Mouse (Mus musculus) hindbrain, embryonic 15.5 days (tissue): ENCODE results near the gene Xxylt1. TPM values are rescaled to one million over a fixed set of nuclear protein-coding genes. Genes with fewer than 3 reads are reported as not detected.
A peak's percentile ranks its signal among the peaks of the same experiment; 100 is the strongest.

Experiments used
- ATAC-seq: fragments of 200-750 bp; cut with Nextera tagmentation; 2 replicates; pipeline ENCODE4 v1.8.0; 2017; ENCODE audit warnings: low read depth, moderate number of reproducible peaks, moderate TSS enrichment; ENCODE audit not compliant: low FRiP score
- H3K27ac ChIP-seq: fragments of 300-500 bp; sonication (generic); replicated peaks from 2 replicates; pipeline ENCODE4 v1.5.1; 2015; ENCODE audit warnings: mild to moderate bottlenecking, inconsistent platforms
- H3K27me3 ChIP-seq: fragments of 300-500 bp; sonication (generic); 2 replicates; pipeline ENCODE4 v1.6.1; 2015; ENCODE audit warnings: control low read depth, inconsistent platforms
- H3K36me3 ChIP-seq: fragments of 300-500 bp; sonication (generic); 2 replicates; pipeline ENCODE4 v1.6.1; 2015; ENCODE audit warnings: control low read depth, inconsistent platforms
- H3K4me1 ChIP-seq: fragments of 300-500 bp; sonication (generic); replicated peaks from 2 replicates; pipeline ENCODE4 v1.6.1; 2015; ENCODE audit warnings: control low read depth, inconsistent platforms
- H3K4me2 ChIP-seq: fragments of 300-500 bp; sonication (generic); 2 replicates; pipeline ENCODE4 v1.6.1; 2015; ENCODE audit warnings: moderate library complexity, mild to moderate bottlenecking, inconsistent platforms
- H3K4me3 ChIP-seq: fragments of 300-500 bp; sonication (generic); 2 replicates; pipeline ENCODE4 v1.5.1; 2015; ENCODE audit warnings: mild to moderate bottlenecking, inconsistent platforms
- H3K9ac ChIP-seq: fragments of 300-500 bp; sonication (generic); 2 replicates; pipeline ENCODE4 v1.6.1; 2015; ENCODE audit warnings: inconsistent platforms
- H3K9me3 ChIP-seq: fragments of 300-500 bp; sonication (generic); 2 replicates; pipeline ENCODE4 v1.6.1; 2016; ENCODE audit warnings: control low read depth, inconsistent platforms
- WGBS: fragments of 180-500 bp; shearing (Covaris S2); methylation state at CpG from one replicate; pipeline ENCODE4 v1.1.7; 2015; 5-methylcytosine and 5-hydroxymethylcytosine counted together
- polyA plus RNA-seq: library from polyadenylated mRNA; unstranded; fragments of >200 nt; fragmentation: Nextera tagmentation; extraction: Ambion mirVana; gene quantifications from 2 replicates; pipeline ENCODE4 v1.2.1, GENCODE M21; 2015

The Xxylt1 gene
- polyA plus RNA-seq, 1 experiment from 2014 or later, result 17.3 TPM

- H3K27ac ChIP-seq, result no peak overlapping the region
- no peaks in the 10 kb centered on the region for H3K27me3 ChIP-seq
- H3K9me3 ChIP-seq, result no peaks in the 10 kb centered on the region
- H3K36me3 ChIP-seq, result no peaks in the 10 kb centered on the region
- no peak overlapping the region for H3K4me2 ChIP-seq
- 84% methylated on average over 10 of the region's 10 CpGs for WGBS
- H3K4me1 ChIP-seq, result peaks cover 37% of the 10 kb centered on the region
- ATAC-seq, result no peak
- no peak overlapping the region for H3K4me3 ChIP-seq
- H3K9ac ChIP-seq, result no peak overlapping the region
These were observed 99.9 kb downstream of the Xxylt1 start for GRCm38 (mm10) chr16:30981345-30981744.

GRCm38 (mm10) chr16:30979905-30980304, 101.3 kb downstream of the Xxylt1 start:
- Histone ChIP-seq H3K36me3 (no peaks in the 10 kb centered on the region), H3K27me3 (no peaks in the 10 kb centered on the region), H3K4me2 (no peak overlapping the region), H3K9ac (no peak overlapping the region), H3K4me1 (peaks cover 27% of the 10 kb centered on the region), H3K27ac (no peak overlapping the region), H3K9me3 (no peaks in the 10 kb centered on the region), H3K4me3 (no peak overlapping the region)
- WGBS, result 87% methylated on average over 11 of the region's 11 CpGs
- ATAC-seq, result no peak

GRCm38 (mm10) chr16:30977728-30978127, 103.5 kb downstream of the Xxylt1 start:
- no peaks in the 10 kb centered on the region for H3K27me3 ChIP-seq
- no peak overlapping the region for H3K4me3 ChIP-seq
- H3K9ac ChIP-seq, result no peak overlapping the region
- H3K9me3 ChIP-seq, result no peaks in the 10 kb centered on the region
- peaks cover 26% of the 10 kb centered on the region for H3K4me1 ChIP-seq
- no peak for ATAC-seq
- 57% methylated on average over 6 of the region's 6 CpGs for WGBS
- H3K4me2 ChIP-seq, result no peak overlapping the region
- no peaks in the 10 kb centered on the region for H3K36me3 ChIP-seq
- H3K27ac ChIP-seq, result no peak overlapping the region

- peak; percentile 91 for ATAC-seq
- H3K36me3 ChIP-seq, result no peaks in the 10 kb centered on the region
- H3K27ac ChIP-seq, result no peak overlapping the region
- H3K4me2 ChIP-seq, result no peak overlapping the region
- WGBS, result 0% methylated on average over 3 of the region's 3 CpGs
- H3K4me1 ChIP-seq, result peaks cover 26% of the 10 kb centered on the region
- no peaks in the 10 kb centered on the region for H3K27me3 ChIP-seq
- H3K9ac ChIP-seq, result no peak overlapping the region
- no peaks in the 10 kb centered on the region for H3K9me3 ChIP-seq
- H3K4me3 ChIP-seq, result no peak overlapping the region
These were observed 104.0 kb downstream of the Xxylt1 start for GRCm38 (mm10) chr16:30977186-30977585.

GRCm38 (mm10) chr16:30974549-30974948, 106.7 kb downstream of the Xxylt1 start:
- H3K36me3 ChIP-seq, result no peaks in the 10 kb centered on the region
- no peak for ATAC-seq
- no peak overlapping the region for H3K27ac ChIP-seq
- WGBS, result 89% methylated on average over 12 of the region's 12 CpGs
- no peaks in the 10 kb centered on the region for H3K27me3 ChIP-seq
- peaks cover 28% of the 10 kb centered on the region for H3K4me1 ChIP-seq
- H3K9ac ChIP-seq, result no peak overlapping the region
- H3K4me3 ChIP-seq, result no peak overlapping the region
- no peak overlapping the region for H3K4me2 ChIP-seq
- no peaks in the 10 kb centered on the region for H3K9me3 ChIP-seq

- Histone ChIP-seq H3K27ac (no peak overlapping the region), H3K27me3 (no peaks in the 10 kb centered on the region), H3K4me1 (peaks cover 36% of the 10 kb centered on the region), H3K9me3 (no peaks in the 10 kb centered on the region), H3K4me3 (no peak overlapping the region), H3K4me2 (no peak overlapping the region), H3K9ac (no peak overlapping the region), H3K36me3 (no peaks in the 10 kb centered on the region)
- no peak for ATAC-seq
- 35% methylated on average over 6 of the region's 6 CpGs for WGBS
These were observed 107.8 kb downstream of the Xxylt1 start for GRCm38 (mm10) chr16:30973416-30973815.

GRCm38 (mm10) chr16:30971950-30972541, 109.2 kb downstream of the Xxylt1 start:
- Histone ChIP-seq H3K9me3 (no peaks in the 10 kb centered on the region), H3K4me1 (peaks cover 26% of the 10 kb centered on the region), H3K36me3 (no peaks in the 10 kb centered on the region), H3K27me3 (no peaks in the 10 kb centered on the region), H3K4me2 (no peak overlapping the region), H3K9ac (no peak overlapping the region), H3K4me3 (no peak overlapping the region), H3K27ac (no peak overlapping the region)
- no peak for ATAC-seq
- 86% methylated on average over 18 of the region's 18 CpGs for WGBS

- Histone ChIP-seq H3K4me3 (no peak overlapping the region), H3K27me3 (no peaks in the 10 kb centered on the region), H3K4me1 (peaks cover 20% of the 10 kb centered on the region), H3K4me2 (no peak overlapping the region), H3K36me3 (no peaks in the 10 kb centered on the region), H3K9me3 (no peaks in the 10 kb centered on the region), H3K27ac (no peak overlapping the region), H3K9ac (no peak overlapping the region)
- 0 out of 2 replicates have a peak, but pooled peaks have one; percentile 33 for ATAC-seq
- WGBS, result 62% methylated on average over 18 of the region's 18 CpGs
These were observed 111.8 kb downstream of the Xxylt1 start for GRCm38 (mm10) chr16:30969266-30970064.

GRCm38 (mm10) chr16:30968402-30969151, 112.7 kb downstream of the Xxylt1 start:
- no peak overlapping the region for H3K27ac ChIP-seq
- H3K9me3 ChIP-seq, result no peaks in the 10 kb centered on the region
- H3K36me3 ChIP-seq, result no peaks in the 10 kb centered on the region
- no peak overlapping the region for H3K9ac ChIP-seq
- WGBS, result 88% methylated on average over 7 of the region's 7 CpGs
- ATAC-seq, result no peak
- H3K27me3 ChIP-seq, result no peaks in the 10 kb centered on the region
- no peak overlapping the region for H3K4me3 ChIP-seq
- H3K4me1 ChIP-seq, result peaks cover 18% of the 10 kb centered on the region
- no peak overlapping the region for H3K4me2 ChIP-seq

GRCm38 (mm10) chr16:30966684-30967083, 114.5 kb downstream of the Xxylt1 start:
- ATAC-seq, result no peak
- 65% methylated on average over 5 of the region's 5 CpGs for WGBS
- no peaks in the 10 kb centered on the region for H3K9me3 ChIP-seq

GRCm38 (mm10) chr16:30964891-30965290, 116.3 kb downstream of the Xxylt1 start:
- no peak overlapping the region for H3K4me3 ChIP-seq
- no peak overlapping the region for H3K27ac ChIP-seq
- no peaks in the 10 kb centered on the region for H3K36me3 ChIP-seq
- ATAC-seq, result no peak
- no peaks in the 10 kb centered on the region for H3K27me3 ChIP-seq
- H3K4me1 ChIP-seq, result peaks cover 9% of the 10 kb centered on the region; the same call in 1 of the 2 replicates
- H3K9me3 ChIP-seq, result no peaks in the 10 kb centered on the region
- 76% methylated on average over 7 of the region's 7 CpGs for WGBS
- no peak overlapping the region for H3K9ac ChIP-seq
- no peak overlapping the region for H3K4me2 ChIP-seq

More at GRCm38 (mm10) chr16:30966684-30967083, 114.5 kb downstream of the Xxylt1 start:
- H3K36me3 ChIP-seq, result no peaks in the 10 kb centered on the region
- no peak overlapping the region for H3K4me3 ChIP-seq
- H3K4me1 ChIP-seq, result peaks cover 9% of the 10 kb centered on the region; the same call in 1 of the 2 replicates
- H3K4me2 ChIP-seq, result no peak overlapping the region
- H3K27ac ChIP-seq, result no peak overlapping the region
- H3K9ac ChIP-seq, result no peak overlapping the region
- no peaks in the 10 kb centered on the region for H3K27me3 ChIP-seq

- Histone ChIP-seq H3K27me3 (no peaks in the 10 kb centered on the region), H3K9me3 (no peaks in the 10 kb centered on the region), H3K4me3 (no peak overlapping the region), H3K27ac (no peak overlapping the region), H3K4me2 (no peak overlapping the region), H3K9ac (no peak overlapping the region), H3K36me3 (no peaks in the 10 kb centered on the region), H3K4me1 (peaks cover 7% of the 10 kb centered on the region; the same call in 1 of the 2 replicates)
- WGBS, result 76% methylated on average over 6 of the region's 6 CpGs
- ATAC-seq, result no peak
These were observed 116.8 kb downstream of the Xxylt1 start for GRCm38 (mm10) chr16:30964411-30964810.
